Mouse (Mus musculus) testis, adult 2 months (tissue): ENCODE results near the gene Prkn. TPM values are rescaled to one million over a fixed set of nuclear protein-coding genes. Genes with fewer than 3 reads are reported as not detected.

Experiments used
- H3K27ac ChIP-seq: fragments of 200-500 bp; 2 replicates; pipeline ENCODE4 v1.5.1; 2012; ENCODE audit warnings: low read depth, low read length; ENCODE audit not compliant: control insufficient read depth, insufficient read depth
- H3K27me3 ChIP-seq: fragments of 200-500 bp; 2 replicates; pipeline ENCODE4 v1.6.1; 2012; ENCODE audit warnings: mild to moderate bottlenecking, low read length, moderate library complexity; ENCODE audit not compliant: control insufficient read depth, insufficient read depth
- H3K36me3 ChIP-seq: fragments of 200-500 bp; 2 replicates; pipeline ENCODE4 v1.6.1; 2012; ENCODE audit warnings: mild to moderate bottlenecking, low read length; ENCODE audit not compliant: control insufficient read depth, insufficient read depth
- H3K4me1 ChIP-seq: fragments of 200-500 bp; 2 replicates; pipeline ENCODE4 v1.6.1; 2012; ENCODE audit warnings: low read length; ENCODE audit not compliant: control insufficient read depth, insufficient read depth
- H3K4me3 ChIP-seq: fragments of 200-500 bp; 2 replicates; pipeline ENCODE4 v1.5.1; 2012; ENCODE audit warnings: low read depth, mild to moderate bottlenecking, low read length, moderate library complexity, mixed read lengths; ENCODE audit not compliant: control insufficient read depth
- CTCF ChIP-seq: fragments of 200-500 bp; IDR thresholded peaks from 2 replicates; pipeline ENCODE4 v1.5.1; 2012; ENCODE audit warnings: low read depth, mild to moderate bottlenecking, inconsistent platforms, low read length, moderate library complexity; ENCODE audit not compliant: control insufficient read depth, insufficient read depth, insufficient replicate concordance
- POLR2A ChIP-seq: fragments of 200-500 bp; IDR thresholded peaks from 2 replicates; pipeline ENCODE4 v1.6.1; 2012; ENCODE audit warnings: low read depth, mild to moderate bottlenecking, inconsistent platforms, low read length, moderate library complexity; ENCODE audit not compliant: control insufficient read depth
- polyA plus RNA-seq: library from polyadenylated mRNA; depleted of rRNA; stranded (reverse); fragments of >200 nt; gene quantifications from 2 replicates; pipeline ENCODE4 v1.2.3, GENCODE M21; 2012

Prkn gene
- polyA plus RNA-seq, 1 experiment = 13.2 TPM

DNA sequence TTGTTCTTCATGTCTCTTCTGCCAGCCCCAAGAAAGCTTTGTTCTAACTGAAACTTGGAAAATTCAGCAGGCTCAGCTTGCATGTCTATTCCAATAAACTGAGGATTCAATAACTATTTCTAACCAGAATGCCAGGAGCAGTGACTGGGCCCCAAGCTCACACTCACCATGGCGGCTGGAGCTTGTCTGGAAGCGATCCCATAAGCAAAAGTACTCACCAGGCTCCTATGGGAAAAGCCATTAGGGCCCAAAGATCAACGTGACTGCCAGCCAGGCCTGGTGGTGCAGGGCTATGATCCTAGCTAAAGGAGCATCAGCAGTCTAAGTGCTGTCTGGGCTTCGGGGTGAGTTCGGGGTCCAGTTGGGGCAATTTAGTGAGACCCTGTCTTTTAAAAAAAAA, 1048.6 kb downstream of the Prkn start:
- TF ChIP-seq CTCF (no peak), POLR2A (no peak)
- H3K4me1 ChIP-seq = no peaks in the 10 kb centered on the region
- no peak overlapping the region for H3K27ac ChIP-seq
- H3K4me3 ChIP-seq = no peak overlapping the region
- no peaks in the 10 kb centered on the region for H3K36me3 ChIP-seq
- no peaks in the 10 kb centered on the region for H3K27me3 ChIP-seq

DNA sequence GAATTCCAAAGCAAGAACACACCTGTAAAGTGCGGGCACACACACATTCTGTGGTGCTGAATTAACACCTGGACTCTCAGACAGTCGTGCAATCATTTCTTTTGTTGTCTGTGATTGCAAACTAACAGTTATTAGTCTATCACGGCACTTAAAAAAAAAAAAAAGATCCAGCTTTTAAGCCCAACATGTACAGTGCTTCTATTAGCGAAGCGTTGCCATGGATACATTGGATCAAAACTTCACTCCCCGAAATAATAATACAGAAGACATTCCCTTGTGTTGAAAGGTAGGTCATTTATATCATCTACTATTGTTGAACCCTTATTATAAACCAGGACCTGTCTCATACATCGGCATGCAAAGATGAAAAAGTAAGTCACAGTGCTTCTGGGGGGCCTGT, 1060.1 kb downstream of the Prkn start:
- no peaks in the 10 kb centered on the region for H3K36me3 ChIP-seq
- TF ChIP-seq CTCF (no peak), POLR2A (no peak)
- H3K4me1 ChIP-seq = no peaks in the 10 kb centered on the region
- no peaks in the 10 kb centered on the region for H3K27me3 ChIP-seq
- no peak overlapping the region for H3K4me3 ChIP-seq
- no peak overlapping the region for H3K27ac ChIP-seq

DNA sequence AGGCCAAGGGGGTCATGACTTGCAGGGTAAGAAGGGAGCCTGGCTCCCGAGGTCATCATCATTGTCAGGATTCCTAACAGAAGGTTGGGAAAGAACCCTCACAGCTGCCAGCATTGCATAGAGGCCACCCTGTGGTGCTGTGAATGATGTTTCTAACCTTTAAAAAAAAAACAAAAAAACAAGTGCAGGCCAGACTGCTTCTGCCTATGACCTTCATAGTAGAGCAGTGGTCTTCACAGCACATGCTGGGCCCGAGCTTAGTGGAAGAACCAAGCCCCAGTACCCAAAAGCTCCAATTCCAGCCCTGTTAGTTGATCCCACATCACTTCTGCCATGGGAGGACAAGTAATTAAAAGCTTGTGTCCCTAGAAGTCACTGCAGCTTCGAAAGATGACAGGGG, 1061.5 kb downstream of the Prkn start:
- Histone ChIP-seq H3K27ac (no peak overlapping the region), H3K4me3 (no peak overlapping the region), H3K4me1 (no peaks in the 10 kb centered on the region), H3K36me3 (no peaks in the 10 kb centered on the region), H3K27me3 (no peaks in the 10 kb centered on the region)
- TF ChIP-seq CTCF = no peak
- no peak for TF ChIP-seq POLR2A

DNA sequence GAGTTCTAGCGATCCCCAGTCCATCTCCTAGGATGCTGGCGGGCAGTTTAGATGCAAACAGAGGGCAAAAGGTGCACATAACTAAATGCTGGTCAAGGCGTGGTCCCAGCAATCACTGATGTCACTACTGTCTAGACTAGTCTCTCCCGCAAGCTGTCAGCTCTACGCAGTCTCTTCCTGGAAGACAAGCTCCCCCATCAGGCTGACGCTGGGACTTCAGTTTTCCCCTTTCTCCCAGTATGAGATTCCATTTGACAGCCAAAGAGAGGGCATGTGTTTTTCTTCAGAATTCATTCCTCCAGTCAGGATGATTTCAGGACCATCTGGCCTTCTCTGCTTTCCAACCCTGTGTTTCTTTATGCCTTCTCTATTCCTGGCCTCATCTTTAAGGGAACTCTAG, 1062.8 kb downstream of the Prkn start:
- no peak for TF ChIP-seq POLR2A
- peak; percentile 22; the same call in 1 of the 2 replicates for TF ChIP-seq CTCF
- H3K27ac ChIP-seq = no peak overlapping the region
- no peaks in the 10 kb centered on the region for H3K4me1 ChIP-seq
- no peaks in the 10 kb centered on the region for H3K36me3 ChIP-seq
- H3K27me3 ChIP-seq = no peaks in the 10 kb centered on the region
- no peak overlapping the region for H3K4me3 ChIP-seq

DNA sequence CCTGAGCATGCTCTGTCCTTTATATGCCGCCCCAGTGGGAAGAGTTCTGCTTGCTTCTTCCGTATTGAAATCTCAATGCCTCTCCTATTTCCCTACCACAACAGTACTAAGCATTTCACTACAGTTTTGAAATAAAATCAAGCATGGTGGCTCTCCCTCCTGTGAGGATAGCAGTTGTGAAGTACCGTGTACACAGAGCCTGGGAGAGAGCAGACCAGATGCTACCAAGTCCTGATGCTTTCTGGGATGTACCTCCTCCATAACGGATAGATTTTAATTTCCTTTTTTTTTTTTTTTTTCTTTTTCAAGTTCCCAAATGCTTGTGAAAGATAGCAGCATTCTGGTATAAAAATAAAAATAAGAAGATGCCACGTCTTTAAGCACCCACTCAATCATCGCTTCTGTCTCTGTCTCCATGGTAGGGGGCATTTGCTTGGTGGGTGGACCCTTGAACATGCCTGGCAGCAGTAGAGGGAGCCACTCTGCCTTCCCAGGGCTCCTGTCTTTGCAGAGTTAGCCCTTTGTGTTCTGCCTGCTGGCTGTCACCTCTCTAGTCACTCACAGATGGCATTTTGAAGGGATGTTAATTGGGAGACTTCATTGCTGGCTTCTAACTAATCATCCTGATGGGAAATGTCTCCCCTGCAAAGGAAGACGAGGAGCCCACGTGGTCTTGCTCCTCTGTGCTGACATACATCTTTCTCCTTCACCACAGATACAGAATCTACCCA, 1070.6 kb downstream of the Prkn start:
- Histone ChIP-seq H3K36me3 (no peaks in the 10 kb centered on the region), H3K27me3 (no peaks in the 10 kb centered on the region), H3K4me3 (no peak overlapping the region), H3K27ac (no peak overlapping the region), H3K4me1 (peaks cover 5% of the 10 kb centered on the region; the same call in 1 of the 2 replicates)
- TF ChIP-seq POLR2A (no peak), CTCF (no peak)

DNA sequence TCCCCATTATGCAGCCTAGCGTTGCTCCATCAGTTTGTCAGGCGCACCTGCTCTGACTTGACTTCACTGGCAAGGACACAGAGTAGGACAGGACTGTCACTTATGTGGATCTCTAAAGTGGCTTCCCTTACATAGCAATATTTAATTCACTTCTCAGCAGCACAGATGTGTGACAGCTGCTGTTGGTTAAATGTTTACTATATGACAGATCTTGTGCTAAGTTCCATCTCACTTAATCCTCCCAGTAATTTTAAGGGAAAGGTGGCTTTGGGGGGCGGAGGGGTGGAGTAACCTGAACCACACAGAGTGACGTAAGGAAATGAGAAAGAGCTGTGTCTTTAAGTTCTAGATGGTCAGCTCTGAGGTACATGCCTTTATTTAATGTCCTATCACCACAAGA, 1072.0 kb downstream of the Prkn start:
- Histone ChIP-seq H3K4me3 (no peak overlapping the region), H3K36me3 (no peaks in the 10 kb centered on the region), H3K4me1 (peaks cover 5% of the 10 kb centered on the region; the same call in 1 of the 2 replicates), H3K27me3 (no peaks in the 10 kb centered on the region), H3K27ac (no peak overlapping the region)
- TF ChIP-seq CTCF (no peak), POLR2A (no peak)

DNA sequence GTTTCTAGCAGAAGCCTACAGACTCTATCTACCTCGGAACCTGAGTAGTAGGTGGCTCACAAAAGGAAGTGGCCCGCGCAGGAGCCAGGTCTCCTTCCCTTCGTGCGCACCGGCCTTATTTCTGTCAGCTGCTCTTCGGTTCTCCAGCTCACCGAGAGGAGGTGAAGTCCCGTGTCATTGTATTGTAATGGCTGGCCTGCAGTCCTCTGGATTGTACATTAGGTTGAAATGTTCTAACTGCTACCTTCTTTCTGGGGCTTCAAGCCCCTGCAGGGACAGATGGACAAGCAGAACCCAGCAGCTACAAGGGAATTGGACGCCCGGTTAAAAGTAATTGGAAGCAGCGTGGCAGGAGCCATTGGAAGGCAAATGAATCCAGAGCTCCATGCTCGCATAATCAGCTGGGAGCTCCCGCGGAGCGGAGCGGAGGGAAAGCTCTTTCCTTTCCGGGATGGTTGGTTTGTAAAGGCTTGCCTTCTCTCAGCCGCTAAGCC, 1072.7 kb downstream of the Prkn start:
- TF ChIP-seq CTCF = no peak
- TF ChIP-seq POLR2A = no peak
- no peaks in the 10 kb centered on the region for H3K36me3 ChIP-seq
- peak overlapping the region; percentile 27; the same call in 1 of the 2 replicates for H3K4me3 ChIP-seq
- peaks cover 5% of the 10 kb centered on the region; the same call in 1 of the 2 replicates for H3K4me1 ChIP-seq
- H3K27me3 ChIP-seq = no peaks in the 10 kb centered on the region
- no peak overlapping the region for H3K27ac ChIP-seq

DNA sequence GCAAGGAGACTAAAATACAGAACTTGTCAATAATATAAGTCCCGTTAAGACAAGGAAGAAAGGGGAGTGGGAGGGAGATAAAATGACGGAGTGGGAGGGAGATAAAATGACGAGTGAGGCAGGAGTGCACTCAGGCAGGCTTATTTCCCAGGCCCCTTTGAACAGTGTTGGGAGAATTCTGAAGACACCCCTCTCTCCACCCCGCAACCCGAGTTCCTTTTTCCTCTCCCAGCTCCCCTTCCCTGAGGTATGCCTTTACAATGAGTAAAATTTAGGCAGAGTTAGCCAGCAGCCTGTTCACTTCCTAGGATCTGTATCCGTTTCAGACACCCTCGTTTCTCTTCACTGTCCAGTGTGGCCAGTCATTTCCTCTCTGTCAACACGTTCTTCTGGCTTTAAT, 1073.4 kb downstream of the Prkn start:
- Histone ChIP-seq H3K27ac (no peak overlapping the region), H3K4me3 (no peak overlapping the region), H3K27me3 (no peaks in the 10 kb centered on the region), H3K36me3 (no peaks in the 10 kb centered on the region), H3K4me1 (peaks cover 5% of the 10 kb centered on the region; the same call in 1 of the 2 replicates)
- TF ChIP-seq CTCF (no peak), POLR2A (no peak)
